Mouse (Mus musculus) neural tube, embryonic 13.5 days (tissue): ENCODE measurements around the gene Gas2l1. TPM values are rescaled to one million over a fixed set of nuclear protein-coding genes. Genes with fewer than 3 reads are reported as not detected.

Experiments
- ATAC-seq: fragments of 200-750 bp; cut with Nextera tagmentation; 2 replicates; pipeline ENCODE4 v1.8.0; 2017; ENCODE audit warnings: low read depth, mild to moderate bottlenecking, moderate TSS enrichment, moderate library complexity
- H3K27ac ChIP-seq: fragments of 300-500 bp; sonication (generic); replicated peaks from 2 replicates; pipeline ENCODE4 v1.5.1; 2015; ENCODE audit warnings: moderate library complexity, mild to moderate bottlenecking, inconsistent platforms
- H3K27me3 ChIP-seq: fragments of 300-500 bp; sonication (generic); 2 replicates; pipeline ENCODE4 v1.6.1; 2015; ENCODE audit warnings: mild to moderate bottlenecking, inconsistent platforms
- H3K36me3 ChIP-seq: fragments of 300-500 bp; sonication (generic); 2 replicates; pipeline ENCODE4 v1.6.1; 2015; ENCODE audit warnings: mild to moderate bottlenecking, inconsistent platforms
- H3K4me1 ChIP-seq: fragments of 300-500 bp; sonication (generic); replicated peaks from 2 replicates; pipeline ENCODE4 v1.6.1; 2015; ENCODE audit warnings: inconsistent platforms
- H3K4me2 ChIP-seq: fragments of 300-500 bp; sonication (generic); 2 replicates; pipeline ENCODE4 v1.6.1; 2015; ENCODE audit warnings: inconsistent platforms, mild to moderate bottlenecking, moderate library complexity
- H3K4me3 ChIP-seq: fragments of 300-500 bp; sonication (generic); 2 replicates; pipeline ENCODE4 v1.5.1; 2015; ENCODE audit warnings: mild to moderate bottlenecking, inconsistent platforms
- H3K9ac ChIP-seq: fragments of 300-500 bp; sonication (generic); 2 replicates; pipeline ENCODE4 v1.6.1; 2015; ENCODE audit warnings: moderate library complexity, mild to moderate bottlenecking, inconsistent platforms
- H3K9me3 ChIP-seq: fragments of 300-500 bp; sonication (generic); 2 replicates; pipeline ENCODE4 v1.6.1; 2016; ENCODE audit warnings: inconsistent platforms
- WGBS: fragments of 180-500 bp; shearing (Covaris S2); methylation state at CpG from one replicate; pipeline ENCODE4 v1.1.7; 2015; 5-methylcytosine and 5-hydroxymethylcytosine counted together
- polyA plus RNA-seq: library from polyadenylated mRNA; unstranded; fragments of >200 nt; fragmentation: Nextera tagmentation; extraction: Ambion mirVana; gene quantifications from 2 replicates; pipeline ENCODE4 v1.2.1, GENCODE M21; 2015

Gene Gas2l1
- polyA plus RNA-seq, 1 experiment from 2014 or later: 25.2 TPM

DNA sequence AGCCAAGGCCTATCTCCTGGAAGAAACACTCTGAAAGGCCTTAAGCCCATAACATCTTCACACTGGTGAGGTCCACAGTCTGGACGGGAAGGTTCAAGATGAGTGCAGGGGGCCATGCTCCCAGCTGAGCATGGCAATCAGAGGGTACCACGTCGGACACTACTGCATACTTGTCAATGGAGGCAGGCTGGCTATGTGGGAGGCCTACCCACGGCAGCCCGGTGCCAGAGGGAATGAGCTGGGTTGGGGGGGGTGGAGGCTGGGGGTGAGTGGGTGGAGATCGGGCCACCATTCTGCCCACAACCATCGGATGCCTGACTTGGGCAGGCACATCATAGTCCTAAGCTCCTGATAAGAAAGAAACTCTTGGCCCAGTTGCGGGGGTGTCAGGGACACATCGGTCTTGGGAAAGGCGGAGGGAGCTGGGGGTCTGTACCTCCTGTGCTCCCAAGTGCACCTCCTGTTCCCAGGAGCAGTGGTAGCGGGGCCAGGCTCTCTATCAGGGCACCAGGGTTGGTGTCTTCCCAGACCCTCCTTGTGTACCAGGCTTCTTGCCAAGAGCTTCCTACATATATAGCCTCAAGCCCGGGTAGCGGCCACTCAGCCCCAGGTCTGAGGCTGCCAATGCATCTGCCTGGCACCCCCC is 2.1 kb downstream of the Gas2l1 start:
- H3K36me3 ChIP-seq: peaks cover 9% of the 10 kb centered on the region
- H3K4me3 ChIP-seq: no peak overlapping the region
- H3K4me1 ChIP-seq: peaks cover 58% of the 10 kb centered on the region
- peak overlapping the region; percentile 63 for H3K4me2 ChIP-seq
- H3K27me3 ChIP-seq: peaks cover 67% of the 10 kb centered on the region
- ATAC-seq: no peak
- 61% methylated on average over 13 of the region's 13 CpGs for WGBS
- H3K9me3 ChIP-seq: no peaks in the 10 kb centered on the region
- H3K27ac ChIP-seq: no peak overlapping the region
- peak overlapping the region; percentile 65; the same call in 1 of the 2 replicates for H3K9ac ChIP-seq

DNA sequence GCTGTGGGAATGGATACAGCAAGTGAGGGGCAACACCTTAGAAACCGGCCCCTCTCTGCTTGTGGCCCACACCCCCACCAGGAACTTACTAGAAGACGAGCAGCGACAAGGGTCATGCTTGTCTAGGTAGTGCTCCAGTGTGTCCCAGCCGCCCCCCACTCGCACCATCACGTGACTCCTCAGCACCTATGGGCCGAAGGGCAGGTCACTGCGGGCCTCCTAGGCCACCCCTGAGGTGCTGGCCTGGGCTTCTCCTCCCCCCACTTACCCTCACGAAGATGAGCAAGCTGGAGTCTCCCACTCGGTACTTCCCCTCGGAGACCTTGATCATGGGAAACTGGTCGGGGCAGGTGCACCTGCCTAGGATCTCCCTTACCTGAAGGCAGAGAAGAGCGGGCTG is 2.8 kb downstream of the Gas2l1 start:
- H3K4me2 ChIP-seq: peak overlapping the region; percentile 63
- peaks cover 63% of the 10 kb centered on the region for H3K4me1 ChIP-seq
- 13% methylated on average over 13 of the region's 13 CpGs for whole genome bisulfite sequencing
- H3K27me3 ChIP-seq: peaks cover 73% of the 10 kb centered on the region
- peaks cover 6% of the 10 kb centered on the region; the same call in 1 of the 2 replicates for H3K36me3 ChIP-seq
- ATAC-seq: no peak
- H3K9me3 ChIP-seq: no peaks in the 10 kb centered on the region
- peak overlapping the region; percentile 65; the same call in 1 of the 2 replicates for H3K9ac ChIP-seq
- H3K4me3 ChIP-seq: peak overlapping the region; percentile 32
- H3K27ac ChIP-seq: no peak overlapping the region

DNA sequence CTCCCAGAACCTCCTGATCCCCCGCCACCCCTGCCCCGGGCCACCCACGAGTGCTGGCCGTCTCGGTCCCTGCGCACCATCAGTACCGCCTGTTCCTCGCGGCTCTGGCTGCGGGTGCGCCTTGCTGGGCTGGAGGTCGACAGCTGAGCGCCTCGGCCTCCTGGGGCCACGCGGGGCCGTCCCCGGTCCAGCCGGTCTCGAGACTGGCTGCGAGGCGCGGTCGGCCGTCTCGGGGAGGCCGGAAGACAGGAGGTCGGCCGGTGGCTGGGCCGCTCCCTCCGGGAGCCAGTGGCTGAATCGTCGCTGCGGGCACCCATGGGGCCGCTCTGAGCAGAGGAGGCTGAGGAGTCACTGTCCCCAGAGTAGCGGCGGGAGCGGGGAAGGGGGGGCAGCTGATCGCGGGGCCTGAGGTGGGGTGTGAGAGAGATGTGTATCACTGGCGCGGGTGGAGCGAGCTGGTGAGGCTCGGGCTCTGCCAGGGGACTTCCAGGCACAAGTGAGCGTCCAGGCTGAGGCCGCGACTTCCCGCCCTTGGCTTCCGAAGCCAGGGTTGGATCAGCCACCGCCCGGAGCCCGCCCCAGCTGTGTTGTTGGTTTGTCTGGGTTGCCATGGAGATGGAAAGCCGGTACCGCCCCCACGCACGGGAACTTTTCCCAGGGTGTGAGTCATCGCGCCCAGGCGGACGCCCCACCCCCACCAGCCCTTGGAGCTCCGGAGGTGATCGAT is 3.6 kb downstream of the Gas2l1 start:
- peak overlapping the region; percentile 65 for H3K9ac ChIP-seq
- H3K27me3 ChIP-seq: peaks cover 81% of the 10 kb centered on the region
- H3K27ac ChIP-seq: no peak overlapping the region
- H3K9me3 ChIP-seq: no peaks in the 10 kb centered on the region
- WGBS: 2% methylated on average over 61 of the region's 62 CpGs
- peaks cover 70% of the 10 kb centered on the region for H3K4me1 ChIP-seq
- H3K4me2 ChIP-seq: peak overlapping the region; percentile 63
- H3K4me3 ChIP-seq: peak overlapping the region; percentile 32
- H3K36me3 ChIP-seq: peaks cover 6% of the 10 kb centered on the region; the same call in 1 of the 2 replicates
- ATAC-seq: peak; percentile 3; the same call in 1 of the 2 replicates

DNA sequence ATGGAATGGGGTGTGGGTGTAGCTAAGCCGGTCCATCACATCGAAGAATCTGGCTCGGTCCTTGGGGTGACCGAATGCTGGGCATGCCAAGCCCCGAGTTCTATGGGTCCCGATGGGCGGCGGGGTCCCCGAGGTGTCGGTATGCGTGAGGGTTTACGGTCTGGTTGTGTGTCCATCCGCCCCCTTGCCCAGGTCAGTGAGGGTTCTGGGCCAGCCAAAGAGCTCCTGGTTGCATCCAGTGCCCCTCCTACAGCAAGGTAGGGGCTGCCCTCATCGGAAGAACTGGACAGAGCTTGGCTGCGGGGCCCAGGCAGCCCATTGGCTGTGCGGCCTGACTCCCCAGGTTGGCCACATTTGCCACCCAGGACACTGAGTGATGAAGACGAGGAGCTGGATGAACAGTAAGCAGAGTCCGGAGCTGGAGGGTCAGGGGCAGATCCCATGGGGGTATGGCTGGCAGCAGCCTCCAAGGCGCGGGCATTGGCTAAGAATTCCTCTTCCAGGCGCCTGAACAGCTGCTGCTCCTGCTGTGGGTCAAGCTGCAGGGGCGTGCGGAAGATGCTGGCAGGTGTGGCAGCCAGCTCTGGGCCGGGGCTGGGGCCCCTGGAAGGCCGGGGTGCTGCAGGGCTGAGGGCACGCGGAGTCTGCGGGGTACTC is 4.2 kb downstream of the Gas2l1 start:
- no peak overlapping the region for H3K27ac ChIP-seq
- H3K4me3 ChIP-seq: peak overlapping the region; percentile 32
- H3K36me3 ChIP-seq: peaks cover 6% of the 10 kb centered on the region; the same call in 1 of the 2 replicates
- ATAC-seq: no peak
- peaks cover 77% of the 10 kb centered on the region for H3K4me1 ChIP-seq
- WGBS: 50% methylated on average over 28 of the region's 28 CpGs
- H3K27me3 ChIP-seq: peaks cover 88% of the 10 kb centered on the region
- peak overlapping the region; percentile 63 for H3K4me2 ChIP-seq
- peak overlapping the region; percentile 65 for H3K9ac ChIP-seq
- no peaks in the 10 kb centered on the region for H3K9me3 ChIP-seq

DNA sequence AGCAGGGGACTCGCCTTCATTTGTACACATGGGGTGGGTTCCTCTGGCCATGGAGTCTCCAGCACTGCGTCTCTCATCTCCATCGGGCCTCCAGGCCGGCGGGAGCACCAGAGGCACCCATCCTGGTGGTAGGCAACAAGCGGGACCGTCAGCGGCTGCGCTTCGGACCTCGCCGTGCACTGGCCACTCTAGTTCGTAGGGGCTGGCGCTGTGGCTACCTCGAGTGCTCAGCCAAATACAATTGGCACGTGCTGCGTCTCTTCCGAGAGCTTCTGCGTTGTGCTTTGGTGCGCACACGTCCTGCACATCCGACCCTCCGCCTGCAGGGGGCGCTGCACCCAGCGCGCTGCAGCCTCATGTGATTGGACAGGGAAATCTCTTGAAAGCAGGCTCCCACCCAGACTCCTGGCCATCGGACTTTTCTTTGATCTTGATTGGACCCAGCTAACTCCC is 5.4 kb downstream of the Gas2l1 start:
- H3K4me3 ChIP-seq: no peak overlapping the region
- H3K9ac ChIP-seq: no peak overlapping the region
- no peak overlapping the region for H3K27ac ChIP-seq
- peaks cover 77% of the 10 kb centered on the region for H3K4me1 ChIP-seq
- no peak overlapping the region for H3K4me2 ChIP-seq
- 9% methylated on average over 27 of the region's 27 CpGs for WGBS
- peaks cover 99% of the 10 kb centered on the region for H3K27me3 ChIP-seq
- H3K36me3 ChIP-seq: peaks cover 6% of the 10 kb centered on the region; the same call in 1 of the 2 replicates
- ATAC-seq: no peak
- no peaks in the 10 kb centered on the region for H3K9me3 ChIP-seq

DNA sequence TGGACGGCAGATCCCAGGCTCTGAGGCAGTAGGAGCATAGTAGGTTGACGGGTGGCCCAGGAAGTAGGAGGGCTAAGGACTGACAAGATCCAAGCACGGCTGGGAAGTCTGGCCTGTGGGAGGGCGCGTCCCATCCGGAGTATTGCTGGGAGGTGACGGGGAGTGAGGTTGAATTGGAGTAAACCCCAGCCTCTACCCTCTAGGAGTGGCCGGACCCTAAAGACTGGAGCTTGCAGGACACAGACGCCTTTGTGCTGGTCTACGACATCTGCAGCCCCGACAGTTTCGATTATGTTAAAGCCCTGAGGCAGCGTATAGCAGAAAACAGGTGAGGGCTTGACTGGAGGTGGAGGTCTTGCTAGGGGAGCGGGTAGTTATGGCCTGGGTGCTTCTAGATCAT is 5.9 kb downstream of the Gas2l1 start:
- peaks cover 6% of the 10 kb centered on the region; the same call in 1 of the 2 replicates for H3K36me3 ChIP-seq
- H3K4me1 ChIP-seq: peaks cover 72% of the 10 kb centered on the region
- H3K9me3 ChIP-seq: no peaks in the 10 kb centered on the region
- H3K4me3 ChIP-seq: no peak overlapping the region
- H3K4me2 ChIP-seq: no peak overlapping the region
- 21% methylated on average over 14 of the region's 14 CpGs for WGBS
- H3K9ac ChIP-seq: no peak overlapping the region
- no peak overlapping the region for H3K27ac ChIP-seq
- peaks cover 94% of the 10 kb centered on the region for H3K27me3 ChIP-seq
- ATAC-seq: no peak

DNA sequence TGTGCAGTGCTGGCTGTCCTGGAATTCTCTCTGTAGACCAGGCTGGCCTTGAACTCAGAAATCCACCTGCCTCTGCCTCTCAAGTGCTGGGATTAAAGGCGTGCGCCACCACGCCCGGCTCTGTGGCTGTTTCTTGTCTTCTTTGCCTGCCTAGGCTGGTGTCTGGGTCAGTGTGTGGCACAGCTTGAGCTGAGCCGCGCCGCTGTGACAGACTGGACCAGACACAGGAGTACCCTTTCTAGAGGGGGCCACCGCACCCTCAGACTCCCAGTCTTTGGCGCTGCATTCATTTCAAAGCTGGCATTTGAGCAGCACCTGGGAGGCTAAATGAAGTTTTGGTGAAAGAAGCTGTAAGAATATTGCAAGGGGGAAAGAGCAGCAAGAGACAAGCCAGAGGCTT is 6.3 kb downstream of the Gas2l1 start:
- peaks cover 89% of the 10 kb centered on the region for H3K27me3 ChIP-seq

DNA sequence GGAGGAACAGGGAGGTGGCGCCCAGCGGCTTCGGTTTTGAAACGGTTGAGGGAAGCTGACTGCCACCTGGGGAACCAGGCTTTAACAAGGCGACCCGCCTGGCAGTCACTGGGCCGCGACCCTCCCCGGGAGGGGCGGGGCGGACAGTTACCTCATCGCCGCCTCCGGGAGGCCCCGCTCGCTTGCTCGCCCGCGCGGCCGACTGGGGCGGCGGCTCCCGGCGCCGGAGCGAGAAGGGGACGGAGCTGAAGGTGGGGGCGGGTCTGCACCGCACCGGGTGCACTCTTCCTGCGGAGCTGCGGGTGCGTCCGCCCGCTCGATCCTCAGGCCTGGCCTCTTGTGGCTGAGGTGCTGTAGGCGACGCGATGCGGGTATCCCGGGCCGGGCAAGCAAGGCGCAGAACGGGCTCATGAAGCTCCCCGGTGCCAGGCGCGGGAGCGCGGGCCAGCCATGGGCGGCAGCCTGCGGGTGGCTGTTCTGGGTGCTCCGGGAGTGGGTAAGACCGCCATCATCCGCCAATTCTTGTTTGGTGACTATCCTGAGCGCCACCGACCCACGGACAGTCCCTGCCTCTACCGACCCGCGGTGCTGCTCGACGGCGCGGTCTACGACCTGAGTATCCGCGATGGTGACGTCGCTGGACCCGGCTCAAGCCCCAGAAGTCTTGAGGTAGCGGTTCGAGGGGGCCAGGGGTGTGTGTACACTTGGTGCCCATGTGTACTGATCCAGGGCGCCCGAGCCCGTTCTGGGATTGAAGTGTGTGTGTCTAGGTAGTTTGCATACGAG is 7.1 kb downstream of the Gas2l1 start, which contains the start of gene Rasl10a:
Gene Rasl10a, plus strand, starts transcription at position 273 of the 786 bp plus-strand sequence.
- 2% methylated on average over 77 of the region's 77 CpGs for WGBS
- Histone ChIP-seq H3K9me3 (no peaks in the 10 kb centered on the region), H3K4me1 (peaks cover 60% of the 10 kb centered on the region), H3K27me3 (peaks cover 82% of the 10 kb centered on the region), H3K4me3 (peak within 1 kb of the TSS; percentile 43), H3K36me3 (peaks cover 6% of the 10 kb centered on the region; the same call in 1 of the 2 replicates), H3K27ac (no peak within 1 kb of the TSS), H3K4me2 (peak within 1 kb of the TSS; percentile 84), H3K9ac (peak within 1 kb of the TSS; percentile 69)
- ATAC-seq: no peak

More for the DNA sequence above, 6.3 kb downstream of the Gas2l1 start:
- ATAC-seq: no peak
- H3K9me3 ChIP-seq: no peaks in the 10 kb centered on the region
- H3K36me3 ChIP-seq: peaks cover 6% of the 10 kb centered on the region; the same call in 1 of the 2 replicates
- H3K9ac ChIP-seq: no peak overlapping the region
- peaks cover 68% of the 10 kb centered on the region for H3K4me1 ChIP-seq
- 39% methylated on average over 9 of the region's 9 CpGs for WGBS
- no peak overlapping the region for H3K4me2 ChIP-seq
- no peak overlapping the region for H3K27ac ChIP-seq
- H3K4me3 ChIP-seq: no peak overlapping the region

DNA sequence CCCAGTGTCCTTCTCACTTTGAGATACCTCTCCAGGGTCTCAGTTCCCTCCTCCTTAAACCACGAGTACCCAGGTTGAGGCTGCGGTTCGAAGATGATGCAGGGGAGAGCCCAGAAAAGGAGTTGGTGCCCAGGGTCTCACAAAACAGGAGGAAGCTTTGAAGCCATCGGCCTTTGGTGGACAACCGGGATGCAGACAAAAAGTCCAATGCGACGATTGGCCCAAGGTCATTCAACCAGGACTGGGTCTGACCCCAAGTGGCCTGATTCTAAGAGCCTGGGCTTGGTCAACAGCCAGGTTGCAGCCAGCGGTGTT is 7.6 kb downstream of the Gas2l1 start:
- H3K36me3 ChIP-seq: peaks cover 6% of the 10 kb centered on the region; the same call in 1 of the 2 replicates
- 13% methylated on average over 8 of the region's 8 CpGs for WGBS
- ATAC-seq: no peak
- H3K4me1 ChIP-seq: peaks cover 55% of the 10 kb centered on the region
- 0 out of 2 replicates have a peak overlapping the region, but pooled peaks have one; percentile 69 for H3K9ac ChIP-seq
- H3K27ac ChIP-seq: no peak overlapping the region
- H3K4me2 ChIP-seq: peak overlapping the region; percentile 84
- H3K4me3 ChIP-seq: peak overlapping the region; percentile 43
- peaks cover 76% of the 10 kb centered on the region for H3K27me3 ChIP-seq
- H3K9me3 ChIP-seq: no peaks in the 10 kb centered on the region

DNA sequence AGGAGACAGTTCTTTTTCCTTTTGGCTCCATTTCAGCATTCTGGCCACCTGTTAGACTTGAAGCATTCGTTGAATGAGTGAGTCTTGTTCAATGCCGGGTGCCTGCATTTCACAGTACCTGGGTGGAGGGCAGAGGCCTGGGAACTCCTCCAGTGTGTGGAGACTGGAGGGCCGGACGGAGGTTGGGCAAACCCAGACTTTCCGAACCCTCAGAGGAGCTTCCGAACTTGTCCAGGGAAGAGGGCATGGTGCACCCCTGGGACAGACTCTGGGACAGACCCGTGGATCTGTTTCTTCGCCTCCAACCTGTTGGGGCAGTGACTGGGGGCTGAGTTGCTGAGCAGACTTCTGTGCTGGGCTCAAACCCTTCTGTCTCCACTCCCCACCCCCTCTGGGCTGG is 8.1 kb downstream of the Gas2l1 start:
- no peak overlapping the region for H3K4me2 ChIP-seq
- peaks cover 6% of the 10 kb centered on the region; the same call in 1 of the 2 replicates for H3K36me3 ChIP-seq
- H3K27me3 ChIP-seq: peaks cover 72% of the 10 kb centered on the region
- 55% methylated on average over 8 of the region's 8 CpGs for WGBS
- H3K4me1 ChIP-seq: peaks cover 50% of the 10 kb centered on the region
- H3K4me3 ChIP-seq: no peak overlapping the region
- no peak overlapping the region for H3K9ac ChIP-seq
- H3K27ac ChIP-seq: no peak overlapping the region
- no peaks in the 10 kb centered on the region for H3K9me3 ChIP-seq
- ATAC-seq: no peak
